Mouse (Mus musculus): ENCODE measurements around the gene Etl4. TPM values are rescaled to one million over a fixed set of nuclear protein-coding genes. Genes with fewer than 3 reads are reported as not detected.

The Etl4 gene
- polyA plus RNA-seq (2015; fragmentation: Nextera tagmentation; extraction: Ambion mirVana): 15.7 and 16.6 TPM in 2 replicates

GRCm38 (mm10) chr2:19909171-19909899 is at the start of gene Etl4:
Etl4 (plus strand) TSS chr2:19909780.
- Histone ChIP-seq H3K36me3 (ENCODE audit: insufficient read depth, low read length) (no peaks in the 10 kb centered on the region), H3K4me2 (replicated peaks; ENCODE audit: low read depth, low read length) (peak within 1 kb of the TSS; percentile 45), H3K4me1 (ENCODE audit: insufficient read depth, low read depth, low read length) (peaks cover 4% of the 10 kb centered on the region; the same call in 1 of the 2 replicates), H3K27ac (ENCODE audit: low read length) (no peak within 1 kb of the TSS), H3K27me3 (replicated peaks; ENCODE audit: insufficient read depth, low read length) (peaks cover 18% of the 10 kb centered on the region; the same call in 1 of the 2 replicates), H3K9ac (replicated peaks; ENCODE audit: low read depth) (no peak within 1 kb of the TSS), H3K9me3 (ENCODE audit: low read length) (no peaks in the 10 kb centered on the region), H3K4me3 (ENCODE audit: low read depth, low read length) (peak within 1 kb of the TSS; percentile 23)
- WGBS: under 1% methylated on average over 35 of the region's 37 CpGs
- TF ChIP-seq CTCF (IDR thresholded peaks at IDR 0.05) (peak; percentile 46), EP300 (IDR thresholded peaks at IDR 0.05) (no peak)
- ATAC-seq: peak; percentile 55
- peak; percentile 37 for DNase-seq (ENCODE audit: low spot score)

- DNase-seq (ENCODE audit: low spot score) (no peak), ATAC-seq (no peak)
- TF ChIP-seq CTCF (IDR thresholded peaks at IDR 0.05) (no peak), EP300 (IDR thresholded peaks at IDR 0.05) (no peak)
- H3K4me1 ChIP-seq (ENCODE audit: insufficient read depth, low read depth, low read length): no peaks in the 10 kb centered on the region
- H3K4me2 ChIP-seq (replicated peaks; ENCODE audit: low read depth, low read length): no peak overlapping the region
- H3K27ac ChIP-seq (ENCODE audit: low read length): no peak overlapping the region
- H3K36me3 ChIP-seq (ENCODE audit: insufficient read depth, low read length): no peaks in the 10 kb centered on the region
- no peak overlapping the region for H3K4me3 ChIP-seq (ENCODE audit: low read depth, low read length)
- no peaks in the 10 kb centered on the region for H3K9me3 ChIP-seq (ENCODE audit: low read length)
- no peaks in the 10 kb centered on the region for H3K27me3 ChIP-seq (replicated peaks; ENCODE audit: insufficient read depth, low read length)
- H3K9ac ChIP-seq (replicated peaks; ENCODE audit: low read depth): no peak overlapping the region
Measured at GRCm38 (mm10) chr2:19869167-19869566, 40.4 kb upstream of the Etl4 start.

- ATAC-seq (no peak), DNase-seq (ENCODE audit: low spot score) (peak; percentile 47)
- Histone ChIP-seq H3K9ac (replicated peaks; ENCODE audit: low read depth) (no peak overlapping the region), H3K27me3 (replicated peaks; ENCODE audit: insufficient read depth, low read length) (no peaks in the 10 kb centered on the region), H3K9me3 (ENCODE audit: low read length) (no peaks in the 10 kb centered on the region), H3K36me3 (ENCODE audit: insufficient read depth, low read length) (no peaks in the 10 kb centered on the region), H3K27ac (ENCODE audit: low read length) (no peak overlapping the region), H3K4me3 (ENCODE audit: low read depth, low read length) (no peak overlapping the region), H3K4me2 (replicated peaks; ENCODE audit: low read depth, low read length) (no peak overlapping the region), H3K4me1 (ENCODE audit: insufficient read depth, low read depth, low read length) (no peaks in the 10 kb centered on the region)
- 79% methylated on average over 1 of the region's 1 CpGs for WGBS
- TF ChIP-seq CTCF (IDR thresholded peaks at IDR 0.05): no peak
- no peak for TF ChIP-seq EP300 (IDR thresholded peaks at IDR 0.05)
Measured at GRCm38 (mm10) chr2:19871881-19872280, 37.7 kb upstream of the Etl4 start.

- Histone ChIP-seq H3K27me3 (replicated peaks; ENCODE audit: insufficient read depth, low read length) (no peaks in the 10 kb centered on the region), H3K4me3 (ENCODE audit: low read depth, low read length) (no peak overlapping the region), H3K9me3 (ENCODE audit: low read length) (no peaks in the 10 kb centered on the region), H3K27ac (ENCODE audit: low read length) (no peak overlapping the region), H3K4me2 (replicated peaks; ENCODE audit: low read depth, low read length) (no peak overlapping the region), H3K4me1 (ENCODE audit: insufficient read depth, low read depth, low read length) (no peaks in the 10 kb centered on the region), H3K36me3 (ENCODE audit: insufficient read depth, low read length) (no peaks in the 10 kb centered on the region), H3K9ac (replicated peaks; ENCODE audit: low read depth) (no peak overlapping the region)
- no peak for DNase-seq (ENCODE audit: low spot score)
- ATAC-seq: no peak
- 48% methylated on average over 4 of the region's 4 CpGs for WGBS
- peak; percentile 28 for TF ChIP-seq CTCF (IDR thresholded peaks at IDR 0.05)
- TF ChIP-seq EP300 (IDR thresholded peaks at IDR 0.05): no peak
Measured at GRCm38 (mm10) chr2:19890875-19891274, 18.7 kb upstream of the Etl4 start.

- DNase-seq (ENCODE audit: low spot score): no peak
- H3K27me3 ChIP-seq (replicated peaks; ENCODE audit: insufficient read depth, low read length): peaks cover 18% of the 10 kb centered on the region; the same call in 1 of the 2 replicates
- TF ChIP-seq EP300 (IDR thresholded peaks at IDR 0.05) (no peak), CTCF (IDR thresholded peaks at IDR 0.05) (no peak)
Measured at GRCm38 (mm10) chr2:19909900-19910780, 560 bp downstream of the Etl4 start.

GRCm38 (mm10) chr2:19910781-19911175 is 1.2 kb downstream of the Etl4 start:
- TF ChIP-seq EP300 (IDR thresholded peaks at IDR 0.05): no peak
- TF ChIP-seq CTCF (IDR thresholded peaks at IDR 0.05): no peak
- Histone ChIP-seq H3K27ac (ENCODE audit: low read length) (no peak overlapping the region), H3K4me3 (ENCODE audit: low read depth, low read length) (no peak overlapping the region), H3K27me3 (replicated peaks; ENCODE audit: insufficient read depth, low read length) (peaks cover 18% of the 10 kb centered on the region; the same call in 1 of the 2 replicates), H3K9ac (replicated peaks; ENCODE audit: low read depth) (no peak overlapping the region), H3K9me3 (ENCODE audit: low read length) (no peaks in the 10 kb centered on the region), H3K4me1 (ENCODE audit: insufficient read depth, low read depth, low read length) (peaks cover 4% of the 10 kb centered on the region; the same call in 1 of the 2 replicates), H3K36me3 (ENCODE audit: insufficient read depth, low read length) (no peaks in the 10 kb centered on the region), H3K4me2 (replicated peaks; ENCODE audit: low read depth, low read length) (no peak overlapping the region)
- 4% methylated on average over 8 of the region's 8 CpGs for whole genome bisulfite sequencing
- DNase-seq (ENCODE audit: low spot score): no peak
- ATAC-seq: no peak

More at GRCm38 (mm10) chr2:19909900-19910780, 560 bp downstream of the Etl4 start:
- Histone ChIP-seq H3K9me3 (ENCODE audit: low read length) (no peaks in the 10 kb centered on the region), H3K4me1 (ENCODE audit: insufficient read depth, low read depth, low read length) (peaks cover 4% of the 10 kb centered on the region; the same call in 1 of the 2 replicates), H3K4me3 (ENCODE audit: low read depth, low read length) (peak overlapping the region; percentile 23), H3K9ac (replicated peaks; ENCODE audit: low read depth) (no peak overlapping the region), H3K27ac (ENCODE audit: low read length) (no peak overlapping the region), H3K36me3 (ENCODE audit: insufficient read depth, low read length) (no peaks in the 10 kb centered on the region), H3K4me2 (replicated peaks; ENCODE audit: low read depth, low read length) (peak overlapping the region; percentile 45)
- under 1% methylated on average over 29 of the region's 31 CpGs for WGBS
- ATAC-seq: no peak

All from lung, postnatal 0 days (tissue).